Mouse (Mus musculus): ENCODE results near the gene Letmd1. TPM values are rescaled to one million over a fixed set of nuclear protein-coding genes. Genes with fewer than 3 reads are reported as not detected.
A peak's percentile ranks its signal among the peaks of the same experiment; 100 is the strongest.

Letmd1 gene
- total and polyA plus RNA-seq, 2 experiments, result 18.7 to 39.9 TPM

DNA sequence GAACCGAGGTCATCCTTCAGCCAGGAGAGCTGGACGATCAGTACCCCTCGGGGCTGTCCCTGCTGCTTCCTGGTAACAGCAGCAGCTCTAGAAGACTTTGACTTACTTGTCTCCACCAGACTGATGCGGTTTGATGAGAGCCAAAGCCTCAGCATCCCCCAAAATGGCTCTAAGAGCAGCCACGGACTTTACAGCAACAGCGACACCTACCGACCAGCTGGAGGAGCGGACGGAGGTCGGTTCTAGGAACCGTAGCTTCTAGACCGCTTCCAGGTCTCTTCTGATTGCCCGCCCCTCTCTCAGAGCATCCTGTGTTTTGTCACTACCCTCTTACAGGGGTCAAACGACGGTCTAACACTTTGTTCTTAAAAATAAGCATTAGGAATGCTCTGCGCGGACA is 11.5 kb upstream of the Letmd1 start:
- no peak overlapping the region for H3K9ac ChIP-seq (ENCODE audit: low read depth, low read length)
- WGBS, result 4% methylated on average over 17 of the region's 17 CpGs
- no peaks in the 10 kb centered on the region for H3K27me3 ChIP-seq (ENCODE audit: control insufficient read depth, insufficient read depth, low read length)
- no peaks in the 10 kb centered on the region for H3K79me2 ChIP-seq (ENCODE audit: control insufficient read depth, insufficient read depth, low read length)
- DNase-seq (ENCODE audit: extremely low read depth, low read depth, low spot score), result peak; percentile 68
- no peak overlapping the region for H3K4me3 ChIP-seq (ENCODE audit: insufficient read depth, low read depth, low read length)
- TF ChIP-seq CTCF (IDR thresholded peaks at IDR 0.05; ENCODE audit: low read depth, low read length) (peak; percentile 99), POLR2A (IDR thresholded peaks at IDR 0.05; ENCODE audit: extremely low read depth, insufficient read depth, low read length) (no peak)
- no peak overlapping the region for H3K27ac ChIP-seq (replicated peaks; ENCODE audit: insufficient read depth, low read depth, low read length)
- peaks cover 10% of the 10 kb centered on the region for H3K4me1 ChIP-seq (ENCODE audit: control insufficient read depth, insufficient read depth, low read length)
- H3K36me3 ChIP-seq (ENCODE audit: control insufficient read depth, insufficient read depth, low read length), result no peaks in the 10 kb centered on the region

DNA sequence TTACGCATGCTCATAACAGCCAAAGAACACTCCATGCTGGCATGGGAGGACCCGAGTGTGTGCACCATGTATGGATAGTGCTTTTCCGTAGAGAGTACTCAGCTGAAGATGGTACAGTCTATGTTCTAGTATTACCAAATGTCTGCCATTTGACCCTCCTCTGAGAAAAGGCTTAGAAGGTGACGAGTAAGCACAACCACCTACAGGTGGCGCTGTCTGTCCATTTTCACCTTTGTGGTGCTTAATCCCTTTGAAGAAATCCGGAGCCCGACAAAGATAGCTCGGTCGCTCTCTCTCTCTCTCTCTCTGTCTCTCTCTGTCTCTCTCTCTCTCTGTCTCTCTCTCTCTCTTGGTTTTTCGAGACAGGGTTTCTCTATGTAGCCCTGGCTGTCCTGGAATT is 10.8 kb upstream of the Letmd1 start:
- no peak overlapping the region for H3K9ac ChIP-seq (ENCODE audit: low read depth, low read length)
- no peaks in the 10 kb centered on the region for H3K36me3 ChIP-seq (ENCODE audit: control insufficient read depth, insufficient read depth, low read length)
- H3K27me3 ChIP-seq (ENCODE audit: control insufficient read depth, insufficient read depth, low read length), result no peaks in the 10 kb centered on the region
- H3K79me2 ChIP-seq (ENCODE audit: control insufficient read depth, insufficient read depth, low read length), result no peaks in the 10 kb centered on the region
- peak; percentile 75 for DNase-seq (ENCODE audit: extremely low read depth, low read depth, low spot score)
- TF ChIP-seq POLR2A (IDR thresholded peaks at IDR 0.05; ENCODE audit: extremely low read depth, insufficient read depth, low read length) (no peak), CTCF (IDR thresholded peaks at IDR 0.05; ENCODE audit: low read depth, low read length) (peak; percentile 43)
- peaks cover 10% of the 10 kb centered on the region for H3K4me1 ChIP-seq (ENCODE audit: control insufficient read depth, insufficient read depth, low read length)
- H3K4me3 ChIP-seq (ENCODE audit: insufficient read depth, low read depth, low read length), result no peak overlapping the region
- no peak overlapping the region for H3K27ac ChIP-seq (replicated peaks; ENCODE audit: insufficient read depth, low read depth, low read length)
- 28% methylated on average over 10 of the region's 10 CpGs for WGBS

DNA sequence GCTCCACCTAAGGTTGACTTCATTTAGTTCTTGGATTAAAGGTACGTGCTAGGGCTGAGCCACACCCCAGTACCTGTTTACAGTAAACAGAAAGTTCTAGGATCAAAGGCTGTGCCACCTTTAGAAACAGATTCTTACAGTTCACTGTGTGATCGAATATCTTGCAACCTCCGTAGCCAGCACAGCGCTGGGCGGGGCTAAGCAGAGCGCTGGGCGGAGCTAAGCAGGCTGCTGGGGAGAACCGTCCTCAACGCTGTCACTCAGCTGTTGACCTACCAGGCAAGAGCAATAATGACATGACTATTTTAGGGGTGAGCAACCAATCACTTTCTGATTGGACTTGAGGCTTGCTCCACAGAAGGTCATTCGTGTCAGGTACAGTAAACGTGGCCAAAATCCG is 7.9 kb upstream of the Letmd1 start:
- peak overlapping the region; percentile 22 for H3K27ac ChIP-seq (replicated peaks; ENCODE audit: insufficient read depth, low read depth, low read length)
- TF ChIP-seq POLR2A (IDR thresholded peaks at IDR 0.05; ENCODE audit: extremely low read depth, insufficient read depth, low read length) (no peak), CTCF (IDR thresholded peaks at IDR 0.05; ENCODE audit: low read depth, low read length) (no peak)

DNA sequence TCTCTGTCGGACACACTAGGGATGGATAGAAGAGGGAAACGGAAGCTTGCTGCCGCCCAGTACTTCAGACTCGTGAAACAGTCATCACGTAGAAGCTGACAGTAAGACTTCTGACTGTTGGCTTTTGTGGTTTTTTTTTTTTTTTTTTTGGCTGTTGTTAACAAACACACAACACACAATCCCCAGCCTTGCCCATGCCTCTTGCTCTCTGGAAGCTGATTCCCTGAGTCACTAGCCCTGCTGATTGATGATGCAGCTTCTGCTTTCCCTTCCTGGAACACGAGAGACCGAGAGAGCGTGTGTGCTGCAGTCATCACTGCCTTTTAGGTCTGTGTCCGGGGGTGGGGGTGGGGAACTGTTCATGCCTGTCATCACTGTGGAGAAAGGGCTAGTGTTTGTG is 7.2 kb upstream of the Letmd1 start:
- H3K27ac ChIP-seq (replicated peaks; ENCODE audit: insufficient read depth, low read depth, low read length), result no peak overlapping the region
- H3K4me1 ChIP-seq (ENCODE audit: control insufficient read depth, insufficient read depth, low read length), result peaks cover 11% of the 10 kb centered on the region
- 75% methylated on average over 9 of the region's 9 CpGs for WGBS
- TF ChIP-seq CTCF (IDR thresholded peaks at IDR 0.05; ENCODE audit: low read depth, low read length), result no peak
- no peak for TF ChIP-seq POLR2A (IDR thresholded peaks at IDR 0.05; ENCODE audit: extremely low read depth, insufficient read depth, low read length)
- no peak overlapping the region for H3K9ac ChIP-seq (ENCODE audit: low read depth, low read length)
- no peak overlapping the region for H3K4me3 ChIP-seq (ENCODE audit: insufficient read depth, low read depth, low read length)
- no peaks in the 10 kb centered on the region for H3K27me3 ChIP-seq (ENCODE audit: control insufficient read depth, insufficient read depth, low read length)
- peak; percentile 16 for DNase-seq (ENCODE audit: extremely low read depth, low read depth, low spot score)
- H3K36me3 ChIP-seq (ENCODE audit: control insufficient read depth, insufficient read depth, low read length), result no peaks in the 10 kb centered on the region
- H3K79me2 ChIP-seq (ENCODE audit: control insufficient read depth, insufficient read depth, low read length), result no peaks in the 10 kb centered on the region

More for the DNA sequence above, 7.9 kb upstream of the Letmd1 start:
- H3K9ac ChIP-seq (ENCODE audit: low read depth, low read length), result no peak overlapping the region
- peak; percentile 84 for DNase-seq (ENCODE audit: extremely low read depth, low read depth, low spot score)
- H3K27me3 ChIP-seq (ENCODE audit: control insufficient read depth, insufficient read depth, low read length), result no peaks in the 10 kb centered on the region
- 3% methylated on average over 12 of the region's 12 CpGs for WGBS
- no peak overlapping the region for H3K4me3 ChIP-seq (ENCODE audit: insufficient read depth, low read depth, low read length)
- no peaks in the 10 kb centered on the region for H3K79me2 ChIP-seq (ENCODE audit: control insufficient read depth, insufficient read depth, low read length)
- peaks cover 13% of the 10 kb centered on the region for H3K4me1 ChIP-seq (ENCODE audit: control insufficient read depth, insufficient read depth, low read length)
- H3K36me3 ChIP-seq (ENCODE audit: control insufficient read depth, insufficient read depth, low read length), result no peaks in the 10 kb centered on the region

DNA sequence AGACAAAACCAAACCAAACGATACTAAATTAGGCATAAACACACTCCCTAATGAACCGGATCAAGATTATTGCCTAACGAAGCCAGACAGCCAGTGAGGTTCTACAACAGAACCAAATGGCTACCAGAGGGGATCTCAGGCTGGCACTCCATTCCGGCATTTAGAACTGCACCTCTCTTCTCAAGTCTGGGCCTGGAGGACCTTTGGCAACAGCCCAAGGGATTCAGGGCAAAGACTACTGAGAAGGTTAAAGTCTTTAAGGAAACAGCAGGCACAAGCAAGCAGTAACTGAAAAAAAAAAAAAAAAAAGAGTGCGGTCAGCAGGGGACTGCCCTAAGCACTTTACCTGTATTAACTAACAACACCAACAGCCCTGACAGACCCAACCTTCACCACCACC is 6.7 kb upstream of the Letmd1 start:
- H3K27me3 ChIP-seq (ENCODE audit: control insufficient read depth, insufficient read depth, low read length), result no peaks in the 10 kb centered on the region
- no peak overlapping the region for H3K27ac ChIP-seq (replicated peaks; ENCODE audit: insufficient read depth, low read depth, low read length)
- H3K4me1 ChIP-seq (ENCODE audit: control insufficient read depth, insufficient read depth, low read length), result peaks cover 7% of the 10 kb centered on the region; the same call in 1 of the 2 replicates
- no peaks in the 10 kb centered on the region for H3K36me3 ChIP-seq (ENCODE audit: control insufficient read depth, insufficient read depth, low read length)
- WGBS, result 82% methylated on average over 5 of the region's 5 CpGs
- no peaks in the 10 kb centered on the region for H3K79me2 ChIP-seq (ENCODE audit: control insufficient read depth, insufficient read depth, low read length)
- no peak for TF ChIP-seq POLR2A (IDR thresholded peaks at IDR 0.05; ENCODE audit: extremely low read depth, insufficient read depth, low read length)
- no peak for TF ChIP-seq CTCF (IDR thresholded peaks at IDR 0.05; ENCODE audit: low read depth, low read length)
- no peak overlapping the region for H3K4me3 ChIP-seq (ENCODE audit: insufficient read depth, low read depth, low read length)
- DNase-seq (ENCODE audit: extremely low read depth, low read depth, low spot score), result no peak
- H3K9ac ChIP-seq (ENCODE audit: low read depth, low read length), result no peak overlapping the region

DNA sequence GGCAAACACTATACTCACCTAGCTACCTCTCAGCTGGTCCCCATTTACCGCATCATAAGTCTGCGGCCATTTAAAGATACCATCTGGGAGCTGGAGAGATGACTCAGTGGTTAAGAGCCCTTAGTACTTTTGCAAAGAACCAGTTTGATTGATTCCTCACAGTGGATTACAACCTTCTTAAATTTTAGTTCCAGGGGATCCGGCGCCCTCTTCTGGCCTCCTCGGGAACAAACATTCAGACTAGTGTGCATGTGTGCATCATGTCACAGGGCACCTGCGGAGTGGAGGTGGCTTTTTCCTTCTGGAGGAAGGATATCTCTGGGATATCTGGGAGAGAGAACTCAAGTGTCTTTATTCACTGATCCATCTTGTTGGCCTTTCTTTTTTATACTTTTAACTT is 5.1 kb upstream of the Letmd1 start:
- Histone ChIP-seq H3K4me1 (ENCODE audit: control insufficient read depth, insufficient read depth, low read length) (peaks cover 9% of the 10 kb centered on the region), H3K79me2 (ENCODE audit: control insufficient read depth, insufficient read depth, low read length) (no peaks in the 10 kb centered on the region), H3K9ac (ENCODE audit: low read depth, low read length) (no peak overlapping the region), H3K27ac (replicated peaks; ENCODE audit: insufficient read depth, low read depth, low read length) (no peak overlapping the region), H3K4me3 (ENCODE audit: insufficient read depth, low read depth, low read length) (no peak overlapping the region), H3K36me3 (ENCODE audit: control insufficient read depth, insufficient read depth, low read length) (no peaks in the 10 kb centered on the region), H3K27me3 (ENCODE audit: control insufficient read depth, insufficient read depth, low read length) (no peaks in the 10 kb centered on the region)
- TF ChIP-seq POLR2A (IDR thresholded peaks at IDR 0.05; ENCODE audit: extremely low read depth, insufficient read depth, low read length) (no peak), CTCF (IDR thresholded peaks at IDR 0.05; ENCODE audit: low read depth, low read length) (peak; percentile 68)
- peak; percentile 55 for DNase-seq (ENCODE audit: extremely low read depth, low read depth, low spot score)
- 28% methylated on average over 6 of the region's 6 CpGs for WGBS

Measured in liver, adult 2 months (tissue).